Mouse (Mus musculus) intestine, embryonic 14.5 days (tissue): ENCODE data around the gene Smim10l2a. TPM values are rescaled to one million over a fixed set of nuclear protein-coding genes. Genes with fewer than 3 reads are reported as not detected.

Experiments used
- ATAC-seq: fragments of 200-750 bp; cut with Nextera tagmentation; replicated peaks from 2 replicates; pipeline ENCODE4 v1.8.0; 2017; ENCODE audit warnings: low read depth, moderate number of reproducible peaks, moderate TSS enrichment, moderate library complexity; ENCODE audit not compliant: low FRiP score, low TSS enrichment
- DNase-seq: peaks from one replicate; pipeline ENCODE4 v3.0.0-alpha.2; 2018; ENCODE audit warnings: low spot score
- H3K27ac ChIP-seq: fragments of 300-500 bp; sonication (generic); 2 replicates; pipeline ENCODE4 v1.5.1; 2014; ENCODE audit warnings: low read depth, mild to moderate bottlenecking, control low read depth
- H3K27me3 ChIP-seq: fragments of 300-500 bp; sonication (generic); replicated peaks from 2 replicates; pipeline ENCODE4 v1.6.1; 2014; ENCODE audit warnings: low read length, control low read depth; ENCODE audit not compliant: control insufficient read depth, insufficient read depth
- H3K36me3 ChIP-seq: fragments of 300-500 bp; sonication (generic); 2 replicates; pipeline ENCODE4 v1.6.1; 2014; ENCODE audit warnings: low read length, control low read depth; ENCODE audit not compliant: control insufficient read depth, insufficient read depth
- H3K4me1 ChIP-seq: fragments of 300-500 bp; sonication (generic); replicated peaks from 2 replicates; pipeline ENCODE4 v1.6.1; 2014; ENCODE audit warnings: low read length, control low read depth, mixed read lengths; ENCODE audit not compliant: control insufficient read depth, insufficient read depth
- H3K4me2 ChIP-seq: fragments of 300-500 bp; sonication (generic); 2 replicates; pipeline ENCODE4 v1.6.1; 2014; ENCODE audit warnings: low read length
- H3K4me3 ChIP-seq: fragments of 300-500 bp; sonication (generic); 2 replicates; pipeline ENCODE4 v1.5.1; 2014; ENCODE audit warnings: low read depth, low read length, control low read depth, mixed read lengths
- H3K9ac ChIP-seq: fragments of 300-500 bp; sonication (generic); 2 replicates; pipeline ENCODE4 v1.6.1; 2014; ENCODE audit warnings: mild to moderate bottlenecking, low read length
- H3K9me3 ChIP-seq: fragments of 300-500 bp; sonication (generic); 2 replicates; pipeline ENCODE4 v1.6.1; 2016; ENCODE audit warnings: low read length, control low read depth; ENCODE audit not compliant: control insufficient read depth
- WGBS: fragments of 180-500 bp; shearing (Covaris S2); extraction: QIAGEN DNeasy Blood & Tissue Kit; methylation state at CpG from one replicate; pipeline ENCODE4 v1.1.7; 2014; 5-methylcytosine and 5-hydroxymethylcytosine counted together
- polyA plus RNA-seq: library from polyadenylated mRNA; unstranded; fragments of >200 nt; fragmentation: Nextera tagmentation; extraction: Ambion mirVana; gene quantifications from 2 replicates; pipeline ENCODE4 v1.2.1, GENCODE M21; 2014

Gene Smim10l2a
- polyA plus RNA-seq, 1 experiment from 2014 or later: 6.7 TPM

GRCm38 (mm10) chrX:56404646-56405045 is 30.3 kb downstream of the Smim10l2a start:
- WGBS: 18% methylated on average over 2 of the region's 2 CpGs
- no peak for ATAC-seq
- no peaks in the 10 kb centered on the region for H3K4me1 ChIP-seq

GRCm38 (mm10) chrX:56405482-56405881 is 31.1 kb downstream of the Smim10l2a start:
- Histone ChIP-seq H3K9ac (no peak overlapping the region), H3K4me1 (no peaks in the 10 kb centered on the region), H3K4me2 (no peak overlapping the region), H3K9me3 (no peaks in the 10 kb centered on the region), H3K27ac (no peak overlapping the region), H3K4me3 (no peak overlapping the region), H3K36me3 (no peaks in the 10 kb centered on the region), H3K27me3 (no peaks in the 10 kb centered on the region)
- ATAC-seq: no peak
- WGBS: 62% methylated on average over 1 of the region's 1 CpGs
- no peak for DNase-seq

More at GRCm38 (mm10) chrX:56404646-56405045, 30.3 kb downstream of the Smim10l2a start:
- Histone ChIP-seq H3K4me2 (no peak overlapping the region), H3K9ac (no peak overlapping the region), H3K36me3 (no peaks in the 10 kb centered on the region), H3K4me3 (no peak overlapping the region), H3K9me3 (no peaks in the 10 kb centered on the region), H3K27me3 (no peaks in the 10 kb centered on the region), H3K27ac (no peak overlapping the region)
- DNase-seq: no peak

GRCm38 (mm10) chrX:56406128-56406527 is 31.7 kb downstream of the Smim10l2a start:
- no peak for DNase-seq
- H3K36me3 ChIP-seq: no peaks in the 10 kb centered on the region
- H3K4me3 ChIP-seq: no peak overlapping the region
- H3K4me1 ChIP-seq: no peaks in the 10 kb centered on the region
- 73% methylated on average over 5 of the region's 5 CpGs for WGBS
- H3K27ac ChIP-seq: no peak overlapping the region
- no peaks in the 10 kb centered on the region for H3K9me3 ChIP-seq
- H3K27me3 ChIP-seq: no peaks in the 10 kb centered on the region
- ATAC-seq: no peak
- no peak overlapping the region for H3K9ac ChIP-seq
- H3K4me2 ChIP-seq: no peak overlapping the region

GRCm38 (mm10) chrX:56416277-56416676 is 41.9 kb downstream of the Smim10l2a start:
- ATAC-seq (no peak), DNase-seq (no peak)
- no peak overlapping the region for H3K9ac ChIP-seq
- no peak overlapping the region for H3K4me2 ChIP-seq
- H3K36me3 ChIP-seq: no peaks in the 10 kb centered on the region
- no peak overlapping the region for H3K4me3 ChIP-seq
- no peaks in the 10 kb centered on the region for H3K4me1 ChIP-seq
- no peaks in the 10 kb centered on the region for H3K27me3 ChIP-seq
- H3K27ac ChIP-seq: no peak overlapping the region
- no peaks in the 10 kb centered on the region for H3K9me3 ChIP-seq
- 68% methylated on average over 3 of the region's 3 CpGs for WGBS

- no peak overlapping the region for H3K4me3 ChIP-seq
- H3K4me2 ChIP-seq: no peak overlapping the region
- DNase-seq: no peak
- 69% methylated on average over 4 of the region's 4 CpGs for WGBS
- no peaks in the 10 kb centered on the region for H3K4me1 ChIP-seq
- no peak overlapping the region for H3K27ac ChIP-seq
- no peak for ATAC-seq
- no peaks in the 10 kb centered on the region for H3K9me3 ChIP-seq
- no peaks in the 10 kb centered on the region for H3K27me3 ChIP-seq
- no peaks in the 10 kb centered on the region for H3K36me3 ChIP-seq
- no peak overlapping the region for H3K9ac ChIP-seq
These were observed 43.2 kb downstream of the Smim10l2a start for GRCm38 (mm10) chrX:56417541-56417940.

Other genes starting within 250 kb of the Smim10l2a start
- gene 3830403N18Rik, start 238.0 kb upstream of the Smim10l2a start, polyA plus RNA-seq: 5.8 and 7.2 TPM in 2 replicates
- not detected in 2 replicates for gene Gm773, start 161.7 kb upstream of the Smim10l2a start, polyA plus RNA-seq
- gene Zfp449, start 28.2 kb upstream of the Smim10l2a start, polyA plus RNA-seq: 8.8 and 12.6 TPM in 2 replicates
- gene Gm2174, start 73.4 kb downstream of the Smim10l2a start, polyA plus RNA-seq: 3.7 and 4.0 TPM in 2 replicates
- gene Ints6l, start 80.3 kb downstream of the Smim10l2a start, polyA plus RNA-seq: 25.2 and 34.1 TPM in 2 replicates
- gene Gm10477, start 150.2 kb downstream of the Smim10l2a start, polyA plus RNA-seq: not detected in 2 replicates
- gene Gm648, start 175.0 kb downstream of the Smim10l2a start, polyA plus RNA-seq: 0.35 TPM in 1 of 2 replicates, not detected in the other
- 25.4 and 26.6 TPM in 2 replicates for gene Mmgt1, start 223.5 kb downstream of the Smim10l2a start, polyA plus RNA-seq
- 8.5 and 9.5 TPM in 2 replicates for gene Slc9a6, start 235.2 kb downstream of the Smim10l2a start, polyA plus RNA-seq